Mouse (Mus musculus) liver, postnatal 0 days (tissue): ENCODE data around the gene Gm49322.

Experiments used
- CTCF ChIP-seq: sonication (generic); IDR thresholded peaks from 2 replicates; pipeline ENCODE4 v1.5.1; 2016; ENCODE audit warnings: antibody characterized with exemption, low read depth
- EP300 ChIP-seq: IDR thresholded peaks from 2 replicates; pipeline ENCODE4 v1.6.1; 2016; ENCODE audit warnings: antibody characterized with exemption, low read depth, mild to moderate bottlenecking

GRCm38 (mm10) chr10:80623457-80624191 lies 17.8 kb downstream of the Gm49322 start:
- no peak; the same call in 1 of the 2 replicates for TF ChIP-seq CTCF
- TF ChIP-seq EP300 = no peak
